Mouse (Mus musculus): ENCODE data around the gene Fgfr2.

Gene Fgfr2

GRCm38 (mm10) chr7:132296661-132297443, 826.3 kb downstream of the Fgfr2 start:
- DNase-seq (ENCODE audit: low spot score): no peak

- no peak for DNase-seq (ENCODE audit: low spot score)
These were observed 827.0 kb downstream of the Fgfr2 start for GRCm38 (mm10) chr7:132296132-132296531.

GRCm38 (mm10) chr7:132287340-132287664, 835.8 kb downstream of the Fgfr2 start:
- no peak for DNase-seq (ENCODE audit: low spot score)

GRCm38 (mm10) chr7:132286630-132287339, 836.4 kb downstream of the Fgfr2 start:
- DNase-seq (ENCODE audit: low spot score): no peak

DNA sequence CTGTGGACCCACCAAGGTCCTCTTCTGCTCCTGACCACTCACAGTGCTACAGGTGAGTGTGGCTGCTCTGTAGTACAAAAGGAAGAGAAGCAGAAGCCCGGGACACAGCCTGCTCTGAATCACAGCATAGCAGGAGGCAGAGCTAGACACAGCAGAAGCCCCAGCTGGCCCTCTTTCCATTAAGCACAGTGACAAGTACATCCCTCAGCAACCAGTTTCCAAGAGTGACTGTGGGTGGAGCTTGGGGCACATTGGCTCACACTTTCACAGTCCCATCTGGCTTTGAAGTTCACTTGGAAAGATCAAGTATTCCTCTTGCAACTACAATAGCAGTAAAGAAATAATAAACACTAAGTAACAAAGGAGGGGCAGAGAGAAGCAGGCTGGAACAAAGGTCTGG, 838.4 kb downstream of the Fgfr2 start:
- no peak for DNase-seq (ENCODE audit: low spot score)

DNA sequence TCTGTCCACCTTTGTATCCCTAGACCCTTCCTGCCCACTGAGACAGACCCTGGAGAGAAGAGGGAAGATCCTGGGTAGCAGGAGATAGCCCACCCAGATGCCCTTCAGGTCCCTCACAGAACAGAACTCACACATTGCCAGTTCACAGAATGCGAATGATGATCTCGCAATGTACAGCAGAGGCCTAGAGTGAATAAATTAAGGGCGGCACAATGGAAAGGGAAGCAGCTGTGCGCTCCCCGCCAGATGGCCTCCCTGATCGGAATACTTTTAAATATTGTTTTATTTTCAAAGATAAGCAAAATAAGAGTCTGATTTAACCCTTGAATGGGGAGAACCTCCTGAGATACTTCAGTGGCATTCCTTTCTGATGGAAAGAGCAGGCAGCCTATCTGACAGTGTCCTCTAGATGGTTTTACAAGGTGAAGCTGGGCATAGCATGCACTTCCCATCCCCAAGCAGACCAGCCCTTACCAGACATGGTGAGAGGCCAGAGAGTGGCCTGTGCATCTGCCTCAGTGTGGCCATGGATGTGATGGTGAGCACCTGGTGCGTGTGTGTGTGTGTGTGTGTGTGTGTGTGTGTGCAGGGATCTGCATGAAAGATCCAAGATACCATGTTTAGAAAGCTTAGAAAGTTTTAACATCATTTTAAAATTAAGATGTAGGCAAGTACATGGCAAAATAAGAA, 839.0 kb downstream of the Fgfr2 start:
- no peak for DNase-seq (ENCODE audit: low spot score)

- no peak for DNase-seq (ENCODE audit: low spot score)
These were observed 840.6 kb downstream of the Fgfr2 start for GRCm38 (mm10) chr7:132282576-132282975.

- DNase-seq (ENCODE audit: low spot score): no peak
These were observed 841.0 kb downstream of the Fgfr2 start for GRCm38 (mm10) chr7:132282161-132282560.

DNA sequence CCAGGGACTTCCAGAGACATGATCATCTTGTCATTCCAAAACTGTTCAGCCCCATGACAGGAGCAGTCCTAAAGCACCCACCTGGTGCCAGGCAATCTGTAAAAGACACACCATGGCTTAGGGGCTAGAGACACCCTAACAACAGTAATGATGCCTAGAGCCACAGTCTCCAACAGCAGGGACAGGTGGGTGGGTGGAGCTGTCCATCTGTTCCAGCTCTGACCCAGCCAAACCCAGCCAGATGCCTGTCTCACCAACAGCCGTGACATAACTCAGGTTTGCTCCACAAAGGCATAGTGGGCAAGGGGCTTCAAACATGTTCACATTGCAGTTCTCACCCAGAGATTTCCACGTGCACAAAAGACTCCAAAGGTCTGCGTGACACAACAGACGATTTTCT, 841.4 kb downstream of the Fgfr2 start:
- no peak for DNase-seq (ENCODE audit: low spot score)

DNA sequence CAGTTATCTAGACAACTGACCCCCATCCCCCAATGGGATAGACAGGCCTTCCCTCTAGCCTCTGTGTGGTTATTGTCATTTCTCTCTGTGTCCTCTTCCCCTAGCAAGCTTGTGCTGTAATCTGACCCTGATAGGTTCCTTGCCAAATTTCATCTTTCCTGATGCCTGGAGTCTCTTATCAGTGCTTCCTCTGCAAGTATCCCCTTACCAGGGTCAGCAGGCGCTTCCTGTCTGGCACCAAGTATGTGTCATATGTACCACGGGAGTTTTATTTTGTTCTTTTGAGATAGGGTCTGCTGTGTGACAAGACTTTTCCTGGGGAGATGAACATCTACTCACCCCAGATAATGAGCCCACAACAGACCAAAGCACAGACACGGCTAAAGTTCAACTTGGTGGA, 844.5 kb downstream of the Fgfr2 start:
- DNase-seq (ENCODE audit: low spot score): no peak

DNA sequence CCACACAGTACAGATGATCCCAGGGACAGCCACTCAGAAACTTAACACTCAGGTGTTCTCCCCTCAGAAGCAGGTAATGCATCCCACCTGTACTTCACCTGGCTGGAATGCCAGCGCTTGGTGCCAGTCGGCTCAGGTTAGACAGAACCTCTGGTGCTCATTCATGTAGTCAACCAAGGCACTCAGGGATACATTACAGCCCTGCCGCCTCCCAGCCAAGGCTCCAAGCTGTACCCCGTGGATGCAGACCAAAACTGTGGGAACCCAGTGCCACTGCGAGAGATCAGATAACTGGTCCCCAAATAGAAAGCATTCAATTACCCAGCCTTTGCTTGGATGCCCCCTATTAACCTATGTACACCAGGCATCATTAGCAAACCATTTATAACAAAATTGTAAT, 846.9 kb downstream of the Fgfr2 start:
- DNase-seq (ENCODE audit: low spot score): no peak

- no peak for DNase-seq (ENCODE audit: low spot score)
These were observed 849.2 kb downstream of the Fgfr2 start for GRCm38 (mm10) chr7:132273741-132274513.

DNA sequence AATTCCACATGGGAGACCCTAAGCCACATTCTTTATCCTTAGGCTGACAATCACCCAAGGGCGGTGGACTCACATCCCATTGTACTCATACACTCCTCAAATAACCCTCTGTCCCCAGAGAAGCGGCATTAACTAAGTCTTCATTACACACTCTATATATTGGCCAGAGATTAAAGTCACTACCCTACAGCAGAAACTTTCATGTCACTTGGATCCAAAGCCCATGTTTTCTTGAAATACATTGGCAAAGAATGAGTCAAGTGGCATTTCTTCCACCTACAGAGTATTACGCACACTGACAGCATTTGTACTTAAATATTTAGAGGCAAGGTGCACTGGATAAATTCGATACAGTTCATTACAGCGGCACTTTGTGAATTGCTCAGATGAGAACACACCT, 850.2 kb downstream of the Fgfr2 start:
- no peak for DNase-seq (ENCODE audit: low spot score)

GRCm38 (mm10) chr7:132270364-132270763, 852.8 kb downstream of the Fgfr2 start:
- DNase-seq (ENCODE audit: low spot score): no peak

DNA sequence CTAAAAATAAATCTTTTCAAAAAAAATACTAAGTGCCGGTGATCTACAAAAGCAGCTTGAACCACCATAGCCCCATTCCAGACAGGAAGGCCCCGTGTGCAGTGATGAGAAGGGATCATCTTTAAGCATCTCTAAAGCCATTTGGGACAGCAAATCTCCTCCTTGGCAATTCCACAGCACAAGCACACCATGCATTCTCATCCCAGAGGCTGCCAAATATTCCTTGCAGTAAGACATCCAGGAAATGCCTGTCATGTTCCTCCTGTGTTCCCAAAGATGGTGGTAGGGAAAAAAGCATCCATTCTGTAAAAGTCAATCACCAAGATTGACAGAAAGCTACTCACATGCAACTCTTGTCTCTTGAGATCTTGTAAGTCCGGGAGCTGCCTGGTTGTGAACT, 853.5 kb downstream of the Fgfr2 start:
- DNase-seq (ENCODE audit: low spot score): no peak

DNA sequence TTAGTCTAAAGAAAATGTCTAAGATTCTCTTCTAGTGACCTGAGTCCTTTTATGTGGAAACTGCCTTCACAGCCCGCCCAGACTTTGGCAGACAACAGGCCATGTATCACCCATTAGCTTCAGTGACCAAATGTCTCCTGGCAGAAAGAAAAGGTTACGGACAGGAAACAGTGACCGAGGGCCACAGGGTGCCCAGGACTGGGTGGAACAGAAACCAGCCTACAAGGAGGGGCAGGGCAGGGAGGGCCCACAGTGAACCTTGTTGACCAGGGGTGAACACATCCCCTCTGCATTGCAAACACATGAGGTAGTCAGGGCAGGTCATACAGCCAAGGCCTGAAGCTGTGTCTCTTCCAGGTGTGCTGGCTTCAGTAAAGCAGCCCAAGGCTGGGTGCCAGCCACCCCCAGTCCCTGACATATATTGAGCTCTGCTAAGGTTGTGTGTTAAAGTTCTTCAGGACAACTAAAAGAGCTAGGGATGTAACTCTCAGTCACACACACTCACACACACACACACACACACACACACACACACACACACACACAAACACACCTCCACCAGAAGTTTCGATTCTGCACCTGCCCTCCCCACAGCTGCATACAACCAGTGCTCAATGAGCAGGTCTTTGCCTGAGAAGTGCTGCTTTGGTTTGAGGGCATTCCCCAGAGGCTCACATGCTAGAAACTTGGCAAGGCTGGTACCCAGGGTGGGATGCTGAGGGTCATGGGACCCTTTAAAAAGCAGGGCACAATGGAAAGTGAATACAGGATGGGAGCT, 855.2 kb downstream of the Fgfr2 start:
- no peak for DNase-seq (ENCODE audit: low spot score)

DNA sequence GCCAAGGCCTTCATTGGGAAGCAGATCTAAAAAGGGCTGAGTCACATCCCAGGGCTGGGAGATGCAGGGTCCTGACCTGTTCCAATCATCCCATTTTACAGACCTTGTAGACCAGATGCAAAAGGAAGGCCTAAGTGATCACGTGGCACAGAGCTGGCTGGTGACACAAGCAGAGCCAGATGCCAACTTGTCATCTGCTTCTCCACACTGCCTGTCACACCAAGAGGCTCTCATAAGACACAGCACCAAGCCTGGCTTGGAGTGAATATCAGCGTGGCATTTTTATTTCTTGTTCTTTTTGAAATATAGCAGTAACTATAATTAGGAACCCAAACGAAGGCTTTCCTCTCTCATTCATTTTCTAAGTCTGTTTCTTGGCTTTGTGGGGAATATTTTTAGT, 858.4 kb downstream of the Fgfr2 start:
- no peak for DNase-seq (ENCODE audit: low spot score)

DNA sequence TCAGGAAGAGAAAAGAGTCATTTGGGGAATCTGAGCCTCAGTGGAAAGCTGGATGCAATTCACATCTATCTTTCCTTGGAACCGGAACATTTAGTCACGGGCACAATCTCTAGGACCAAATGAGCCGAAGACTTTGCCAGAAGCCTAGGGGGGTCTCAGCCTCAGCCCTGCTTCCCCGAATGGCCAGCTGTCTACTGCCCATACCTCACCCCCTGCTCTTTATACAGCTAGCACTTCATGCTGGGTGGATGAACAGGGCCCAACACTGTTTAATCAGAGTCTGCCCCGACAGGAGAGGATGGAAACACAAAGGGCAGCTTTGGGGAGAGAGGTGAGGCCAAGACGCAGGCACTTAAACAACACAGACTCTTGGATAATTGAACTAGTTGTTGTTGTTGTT, 860.0 kb downstream of the Fgfr2 start:
- DNase-seq (ENCODE audit: low spot score): no peak

DNA sequence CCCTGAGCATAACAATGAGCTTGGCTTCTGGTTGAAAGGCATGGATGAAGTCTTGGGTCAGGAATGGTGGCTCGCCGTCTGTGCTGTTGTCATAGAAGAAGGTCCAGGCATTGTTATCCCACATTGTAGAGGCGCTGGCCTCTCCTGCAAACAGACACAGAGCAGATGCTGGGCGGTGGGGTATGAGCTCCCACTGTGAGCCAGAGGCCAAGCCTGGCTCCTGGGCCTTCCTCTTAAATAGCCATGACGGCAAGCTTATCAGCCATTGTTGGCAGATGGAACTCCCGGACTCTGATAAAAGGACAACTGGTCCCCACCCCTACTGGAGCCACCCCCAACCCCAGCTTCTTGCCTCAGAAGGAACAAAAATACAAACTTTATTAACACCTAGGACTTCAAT, 860.5 kb downstream of the Fgfr2 start:
- DNase-seq (ENCODE audit: low spot score): no peak

- DNase-seq (ENCODE audit: low spot score): no peak
These were observed 861.3 kb downstream of the Fgfr2 start for GRCm38 (mm10) chr7:132261885-132262284.

GRCm38 (mm10) chr7:132260632-132261031, 862.5 kb downstream of the Fgfr2 start:
- DNase-seq (ENCODE audit: low spot score): no peak

- peak; percentile 29 for DNase-seq (ENCODE audit: low spot score)
These were observed 864.3 kb downstream of the Fgfr2 start for GRCm38 (mm10) chr7:132258817-132259216.

All from ovary, postnatal 14 days (tissue).